Mouse (Mus musculus): ENCODE measurements at regions not wholly inside any gene's neighbourhood (a gene's known extent, or its start where the extent isn't known, plus 50 kb on each side); places are given as distances from the start of the nearest gene placed in this dataset.

DNA sequence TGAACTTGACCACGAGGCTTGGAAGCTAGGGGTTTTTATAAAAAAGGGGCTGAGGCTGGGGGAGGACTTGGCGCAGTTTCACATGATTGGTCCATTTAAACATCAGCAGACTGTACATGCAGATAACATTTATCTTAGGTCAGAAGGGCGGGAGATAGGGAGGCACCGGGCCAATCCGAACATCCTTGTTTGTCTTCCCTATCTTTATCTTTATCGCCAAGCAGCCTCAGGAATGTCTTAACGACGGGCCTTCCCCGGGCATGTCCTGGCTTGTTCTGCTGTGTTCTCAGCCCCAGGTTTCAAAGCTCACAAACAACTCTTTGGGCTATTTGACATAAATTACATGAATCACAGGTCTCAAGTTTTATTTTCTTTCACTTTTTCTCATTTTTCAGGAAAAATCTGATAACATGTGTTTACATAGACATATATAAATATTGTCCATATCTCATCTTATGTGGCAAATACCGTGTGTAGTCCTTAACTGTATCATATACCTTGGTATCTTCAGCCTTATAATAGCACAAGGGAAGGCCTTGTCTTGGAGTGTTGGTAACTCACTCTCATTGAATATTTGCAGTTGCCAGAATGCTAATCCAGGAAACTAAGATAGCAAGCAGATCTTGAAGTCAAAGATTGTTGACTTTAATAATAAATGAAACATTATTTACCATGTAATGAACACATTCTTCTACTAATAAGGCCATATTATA, 931.0 kb downstream of the A830018L16Rik start:
- TF ChIP-seq CTCF (IDR thresholded peaks at IDR 0.05), result no peak
- H3K27me3 ChIP-seq, result no peaks in the 10 kb centered on the region
- ATAC-seq, result no peak
- CTCF ChIA-PET, result interaction anchor here (1.3 to 1.5 kb wide), 2 partner anchors 21 to 27 kb away, joined by 3 read pairs; no protein-coding TSS in a partner anchor
- POLR2A ChIA-PET, result no interaction called here
- DNase-seq (ENCODE audit: low read depth, low spot score), result no peak
- in situ Hi-C loops (cut with MboI; ENCODE audit: low pct_unique_long_range_greater_than_20kb), result no loop called here

DNA sequence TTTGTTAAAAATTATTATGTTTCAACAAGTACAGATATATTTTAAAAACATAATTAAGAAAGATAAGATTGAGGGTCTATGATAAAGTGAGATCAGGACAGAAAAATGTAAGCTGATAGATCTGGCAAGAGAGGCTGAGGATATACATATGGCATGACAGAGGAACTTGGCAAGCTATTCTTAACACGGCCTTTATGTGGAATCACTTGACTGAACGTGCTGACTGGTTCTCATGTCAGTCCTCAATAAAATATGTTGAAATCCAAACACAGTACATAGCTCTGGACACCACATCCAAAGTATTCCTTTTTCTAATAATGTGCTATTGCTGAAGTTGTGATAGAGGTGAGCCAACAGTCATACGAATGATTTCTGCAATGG, 931.5 kb downstream of the A830018L16Rik start:
- H3K27me3 ChIP-seq, result no peaks in the 10 kb centered on the region
- in situ Hi-C loops (cut with MboI; ENCODE audit: low pct_unique_long_range_greater_than_20kb), result no loop called here
- POLR2A ChIA-PET, result interaction anchor here (0.7 kb wide), 1 partner anchor 21 kb away, joined by 3 read pairs; no protein-coding TSS in a partner anchor
- no peak for TF ChIP-seq CTCF (IDR thresholded peaks at IDR 0.05)
- CTCF ChIA-PET, result interaction anchor here (0.6 to 1.5 kb wide), 3 partner anchors 21 to 144 kb away, joined by 3 read pairs; no protein-coding TSS in a partner anchor
- ATAC-seq (no peak), DNase-seq (ENCODE audit: low read depth, low spot score) (no peak)

DNA sequence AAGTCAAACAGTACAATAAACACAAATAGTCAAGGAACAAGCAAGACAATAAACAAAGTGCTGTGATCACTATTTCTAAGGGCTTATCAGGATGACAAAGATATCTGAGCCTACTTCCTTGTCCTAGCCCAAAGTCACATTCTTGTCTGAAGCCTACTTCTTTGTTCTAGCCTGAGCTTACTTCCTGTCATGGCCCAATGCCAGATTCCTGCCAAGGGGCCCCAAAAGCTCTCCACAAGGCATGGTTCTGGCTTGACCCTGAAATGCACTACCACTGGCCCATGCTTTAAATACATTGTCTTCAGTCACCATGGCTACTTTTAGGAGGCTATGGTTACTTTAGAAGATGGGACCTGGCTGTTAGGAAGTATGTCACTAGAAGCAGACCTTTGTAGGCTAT, 940.6 kb downstream of the A830018L16Rik start:
- ChIA-PET POLR2A (no interaction called here), CTCF (no interaction called here)
- ATAC-seq (no peak), DNase-seq (ENCODE audit: low read depth, low spot score) (no peak)
- in situ Hi-C loops (cut with MboI; ENCODE audit: low pct_unique_long_range_greater_than_20kb), result no loop called here
- TF ChIP-seq CTCF (IDR thresholded peaks at IDR 0.05), result no peak
- no peaks in the 10 kb centered on the region for H3K27me3 ChIP-seq

DNA sequence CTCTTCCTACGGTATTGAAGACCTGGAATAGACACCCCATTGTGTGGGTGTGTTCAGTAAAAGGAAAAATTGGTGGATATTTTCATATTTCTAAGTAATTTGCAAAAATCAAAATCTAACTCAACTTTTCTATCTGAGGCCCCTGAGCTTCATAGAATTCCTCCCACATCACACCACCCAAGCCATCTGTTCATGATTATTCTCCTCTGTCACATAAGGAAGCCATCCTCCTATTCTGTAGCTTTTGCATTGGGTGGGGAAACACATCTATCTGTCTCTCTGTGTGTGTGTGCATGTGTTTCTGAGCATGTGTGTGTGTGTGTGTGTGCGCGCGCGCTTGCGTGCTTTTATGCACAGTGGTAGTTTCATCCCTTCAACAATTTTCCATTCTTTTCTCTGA, 954.0 kb downstream of the A830018L16Rik start:
- DNase-seq (ENCODE audit: low read depth, low spot score), result no peak
- ATAC-seq, result no peak
- in situ Hi-C loops (cut with MboI; ENCODE audit: low pct_unique_long_range_greater_than_20kb), result no loop called here
- CTCF ChIA-PET, result no interaction called here
- POLR2A ChIA-PET, result no interaction called here
- no peaks in the 10 kb centered on the region for H3K27me3 ChIP-seq
- TF ChIP-seq CTCF (IDR thresholded peaks at IDR 0.05), result no peak

DNA sequence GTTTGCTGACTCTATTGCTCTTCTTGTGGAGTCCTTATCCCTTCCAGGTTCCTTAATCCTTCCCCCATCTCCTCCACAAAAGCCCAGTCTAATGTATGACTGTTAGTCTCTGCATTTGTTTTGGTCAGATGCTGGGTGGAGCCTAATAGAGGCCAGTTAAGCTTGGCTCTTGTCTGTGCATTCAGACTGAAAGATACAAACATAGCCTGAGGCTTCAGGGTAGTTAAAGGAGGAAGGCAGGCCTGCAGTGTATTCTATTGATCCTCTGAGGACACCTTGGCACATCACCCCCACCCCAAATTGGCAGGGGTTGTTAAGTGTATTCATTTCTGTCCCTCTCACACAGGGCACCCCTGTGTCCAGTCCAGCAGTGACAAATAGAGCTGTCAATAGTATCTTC, 959.1 kb downstream of the A830018L16Rik start:
- ATAC-seq (no peak), DNase-seq (ENCODE audit: low read depth, low spot score) (no peak)
- ChIA-PET POLR2A (interaction anchor here (0.6 kb wide), 1 partner anchor 24 kb away, joined by 3 read pairs; no protein-coding TSS in a partner anchor), CTCF (no interaction called here)
- in situ Hi-C loops (cut with MboI; ENCODE audit: low pct_unique_long_range_greater_than_20kb), result no loop called here
- H3K27me3 ChIP-seq, result no peaks in the 10 kb centered on the region
- no peak for TF ChIP-seq CTCF (IDR thresholded peaks at IDR 0.05)

DNA sequence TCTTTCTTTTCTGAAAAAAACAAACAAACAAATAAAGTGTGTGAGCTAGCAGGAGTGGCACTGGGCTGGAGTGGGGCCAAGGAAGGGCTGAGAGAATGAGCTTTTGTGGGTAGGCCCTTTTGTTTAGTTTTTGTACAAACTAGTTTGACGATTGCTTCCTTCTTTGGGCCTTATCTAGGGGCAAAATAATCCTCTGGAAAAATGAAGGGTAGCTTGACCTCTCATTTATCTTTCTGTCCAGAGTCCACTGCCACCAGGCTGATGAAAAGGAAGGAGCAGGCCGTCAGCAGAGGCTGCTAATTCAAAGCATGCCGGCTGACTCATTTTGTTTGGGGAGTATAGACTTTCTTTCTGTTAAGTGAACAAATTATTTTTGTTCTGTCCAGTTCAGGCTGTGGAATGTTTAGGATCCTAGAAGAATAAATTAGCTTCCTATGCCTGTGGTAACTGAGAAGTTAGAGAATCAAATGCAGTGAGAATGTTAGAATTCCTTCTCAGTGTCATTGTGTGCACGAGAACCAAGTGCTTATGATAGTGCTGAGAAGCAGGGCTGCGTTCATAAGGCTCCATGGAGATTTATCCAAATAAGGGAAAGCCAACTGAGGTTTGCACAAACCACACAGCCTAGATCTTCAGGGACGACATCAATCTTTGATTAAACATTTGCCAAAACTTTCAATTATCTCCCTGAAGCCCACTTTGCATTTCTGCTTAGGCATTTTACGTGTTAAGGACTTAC, 984.4 kb downstream of the A830018L16Rik start:
- no peaks in the 10 kb centered on the region for H3K27me3 ChIP-seq
- DNase-seq (ENCODE audit: low read depth, low spot score), result no peak
- POLR2A ChIA-PET, result no interaction called here
- CTCF ChIA-PET, result no interaction called here
- in situ Hi-C loops (cut with MboI; ENCODE audit: low pct_unique_long_range_greater_than_20kb), result no loop called here
- TF ChIP-seq CTCF (IDR thresholded peaks at IDR 0.05), result no peak
- ATAC-seq, result peak; percentile 54

DNA sequence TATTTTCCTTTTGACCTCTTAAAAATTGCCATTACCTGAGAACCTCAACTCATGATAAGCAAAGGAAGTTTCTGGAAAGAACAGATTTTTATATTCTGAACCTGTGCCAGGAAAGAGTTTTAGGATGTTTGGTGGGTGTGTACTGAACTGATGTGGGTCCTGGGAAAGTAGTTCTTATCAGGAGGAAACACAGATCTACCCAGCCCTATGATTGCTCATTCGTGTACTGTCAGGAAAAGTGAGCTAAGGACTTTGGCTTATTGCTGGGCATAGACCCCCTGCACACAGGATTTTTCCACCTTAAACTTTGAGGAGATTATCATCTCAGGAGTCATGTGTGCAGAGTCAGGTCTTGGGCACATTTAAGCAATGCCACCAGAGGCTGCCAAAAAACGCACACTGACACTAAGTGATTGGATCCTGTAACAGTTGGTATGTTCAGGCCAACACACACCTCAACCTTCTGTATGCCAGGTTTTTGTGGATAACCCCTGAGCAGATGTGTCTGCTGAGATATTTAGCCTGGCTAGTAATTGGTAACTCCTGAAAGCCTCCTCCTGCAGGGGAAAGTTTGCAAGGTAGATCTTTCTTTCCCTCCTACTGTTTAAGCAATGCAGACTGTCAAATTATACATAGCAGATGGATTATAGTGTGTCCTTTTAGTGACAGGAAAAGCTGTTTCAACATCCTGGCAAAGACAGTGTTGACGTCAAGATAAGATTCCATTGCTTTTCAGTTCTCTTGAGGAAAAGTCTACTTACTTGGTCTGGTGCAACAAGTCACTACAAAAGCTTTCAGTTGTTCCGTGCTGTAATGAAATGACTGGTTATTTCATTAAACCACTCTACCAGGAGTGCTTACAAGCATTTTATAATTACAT, 991.7 kb downstream of the A830018L16Rik start:
- POLR2A ChIA-PET, result no interaction called here
- ATAC-seq (no peak), DNase-seq (ENCODE audit: low read depth, low spot score) (no peak)
- no peak for TF ChIP-seq CTCF (IDR thresholded peaks at IDR 0.05)
- CTCF ChIA-PET, result no interaction called here
- no peaks in the 10 kb centered on the region for H3K27me3 ChIP-seq
- in situ Hi-C loops (cut with MboI; ENCODE audit: low pct_unique_long_range_greater_than_20kb), result no loop called here

DNA sequence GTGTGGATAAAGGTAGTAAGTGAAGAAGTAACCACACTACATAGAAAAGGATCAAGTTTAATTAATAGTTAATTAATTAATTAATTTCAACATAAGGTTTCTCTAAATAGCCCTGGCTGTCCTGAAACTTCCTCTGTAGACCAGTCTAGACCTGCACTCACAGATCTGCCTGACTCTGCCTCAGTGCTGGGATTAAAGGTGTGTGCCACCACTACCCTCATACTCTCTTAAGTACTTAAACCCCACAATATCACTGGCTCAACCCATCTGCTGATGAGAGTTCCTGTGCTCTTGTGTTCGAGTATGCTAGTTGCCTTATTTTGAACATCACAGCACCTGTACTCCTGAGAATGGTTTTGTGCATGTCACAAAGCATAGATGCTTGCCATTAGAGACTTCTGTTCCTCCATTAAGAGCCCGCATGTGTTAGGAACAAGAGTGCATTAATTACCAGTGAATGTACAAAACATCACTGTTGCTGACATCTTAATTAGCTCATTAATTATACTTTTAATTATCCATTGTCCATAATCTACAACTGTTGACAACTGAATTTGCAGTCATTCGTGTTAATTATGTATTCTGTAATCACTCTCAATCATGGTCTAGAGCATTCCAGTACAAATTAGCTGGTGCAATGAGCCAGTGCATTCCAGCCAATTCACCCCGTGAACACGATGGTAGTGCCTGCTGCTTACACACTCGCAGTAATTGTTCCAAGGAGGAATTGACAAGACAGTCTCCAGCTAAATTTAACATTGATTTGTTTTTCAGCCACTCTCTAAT, 996.0 kb downstream of the A830018L16Rik start:
- CTCF ChIA-PET, result interaction anchor here (1.1 kb wide), 1 partner anchor 29 kb away, joined by 3 read pairs; no protein-coding TSS in a partner anchor
- TF ChIP-seq CTCF (IDR thresholded peaks at IDR 0.05), result no peak
- peak; percentile 62 for ATAC-seq
- in situ Hi-C loops (cut with MboI; ENCODE audit: low pct_unique_long_range_greater_than_20kb), result no loop called here
- POLR2A ChIA-PET, result no interaction called here
- no peaks in the 10 kb centered on the region for H3K27me3 ChIP-seq
- DNase-seq (ENCODE audit: low read depth, low spot score), result no peak

DNA sequence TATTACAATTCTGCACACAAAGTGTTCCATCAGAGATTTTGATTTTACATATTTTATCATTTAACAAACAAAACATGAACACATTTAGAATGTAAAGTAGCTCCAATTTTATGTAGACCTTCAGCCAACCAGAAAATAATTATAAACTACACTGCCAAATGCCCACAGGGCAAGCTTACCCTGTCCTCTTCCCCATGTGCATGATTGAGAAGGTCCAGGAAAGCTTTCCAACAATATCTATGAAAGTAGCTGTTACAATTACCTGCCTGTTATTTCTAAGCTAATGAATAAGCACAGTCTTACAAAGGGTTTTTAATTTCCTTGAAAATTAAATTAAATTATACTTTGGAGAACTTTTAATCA, 996.6 kb downstream of the A830018L16Rik start:
- ATAC-seq, result no peak
- TF ChIP-seq CTCF (IDR thresholded peaks at IDR 0.05), result no peak
- in situ Hi-C loops (cut with MboI; ENCODE audit: low pct_unique_long_range_greater_than_20kb), result no loop called here
- POLR2A ChIA-PET, result no interaction called here
- CTCF ChIA-PET, result interaction anchor here (1.1 kb wide), 1 partner anchor 30 kb away, joined by 3 read pairs; no protein-coding TSS in a partner anchor
- no peaks in the 10 kb centered on the region for H3K27me3 ChIP-seq
- no peak for DNase-seq (ENCODE audit: low read depth, low spot score)

DNA sequence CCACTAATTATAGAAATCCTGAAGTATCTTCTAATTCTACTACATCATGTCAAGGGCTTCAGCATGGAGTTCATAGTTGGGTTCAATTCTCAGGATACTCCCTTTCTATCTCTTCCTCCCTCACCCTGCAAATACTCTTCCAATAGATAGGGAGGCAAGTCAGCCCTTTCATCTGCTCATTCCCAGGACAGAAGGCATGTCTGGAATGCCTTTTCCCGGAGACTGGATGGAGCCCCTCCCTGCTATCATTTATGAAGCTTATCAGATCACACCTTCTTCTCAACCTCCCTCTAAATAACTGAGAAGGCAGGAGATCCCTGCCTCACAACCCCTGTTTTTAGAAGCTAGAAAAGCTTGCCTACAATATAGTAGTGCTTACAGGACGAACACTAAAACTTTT, 1010.6 kb downstream of the A830018L16Rik start:
- ATAC-seq (no peak), DNase-seq (ENCODE audit: low read depth, low spot score) (no peak)
- no peak for TF ChIP-seq CTCF (IDR thresholded peaks at IDR 0.05)
- ChIA-PET POLR2A (no interaction called here), CTCF (no interaction called here)
- in situ Hi-C loops (cut with MboI; ENCODE audit: low pct_unique_long_range_greater_than_20kb), result no loop called here
- H3K27me3 ChIP-seq, result no peaks in the 10 kb centered on the region

Data from Patski (cell line).